Mouse (Mus musculus): ENCODE measurements around the gene Carns1.

The Carns1 gene

DNA sequence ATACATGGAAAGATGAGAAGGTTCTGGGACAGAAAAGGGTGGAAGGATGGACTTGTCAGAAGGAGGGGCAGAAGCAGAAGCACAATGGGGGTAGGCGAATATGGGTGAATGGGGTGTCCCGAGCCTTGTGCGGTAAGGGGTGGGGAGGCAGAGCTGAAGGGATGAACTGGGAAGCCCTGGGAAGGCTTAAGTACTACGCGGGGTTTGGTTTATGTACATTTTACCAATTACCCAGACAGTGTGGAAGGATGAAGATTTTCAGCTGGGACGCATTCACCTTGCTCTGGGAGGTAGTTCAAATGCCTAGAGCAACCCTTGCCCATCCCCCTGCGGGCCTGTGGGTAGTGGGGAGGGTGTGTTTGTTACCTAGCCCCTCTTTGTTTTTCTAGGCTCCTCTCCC, 26.9 kb upstream of the Carns1 start:
- DNase-seq (ENCODE audit: low spot score in 2 of 2) = no peak

GRCm38 (mm10) chr19:4201291-4201909, 26.1 kb upstream of the Carns1 start, which contains the start of gene Rad9a:
Gene Rad9a (minus strand): TSS chr19:4201662.
- DNase-seq (ENCODE audit: low spot score in 2 of 2) = peak; percentile 96 to 98

- DNase-seq (ENCODE audit: low spot score in 2 of 2) = no peak
These were observed 21.9 kb upstream of the Carns1 start for GRCm38 (mm10) chr19:4197180-4197579.

DNA sequence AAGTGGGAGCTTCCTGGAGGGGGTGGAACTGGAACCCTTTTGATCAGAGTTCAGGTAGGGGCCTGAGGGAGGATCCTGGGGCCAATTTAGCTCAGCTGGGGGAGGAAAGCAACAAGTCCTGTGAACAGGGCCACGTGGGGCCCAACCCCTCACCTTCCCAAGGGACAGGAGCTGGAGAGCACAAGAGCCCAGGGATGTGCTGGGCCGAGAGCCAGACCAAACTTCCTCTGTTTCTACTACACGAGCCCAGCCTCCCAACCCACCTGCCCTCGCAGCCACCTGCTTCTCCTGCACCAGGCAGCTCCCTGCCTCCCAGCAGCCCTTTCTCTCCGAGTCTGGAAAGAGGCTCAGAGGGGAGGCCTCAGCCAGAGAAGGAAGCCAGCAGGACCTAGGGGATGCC, 21.3 kb upstream of the Carns1 start:
- no peak for DNase-seq (ENCODE audit: low spot score in 2 of 2)

DNA sequence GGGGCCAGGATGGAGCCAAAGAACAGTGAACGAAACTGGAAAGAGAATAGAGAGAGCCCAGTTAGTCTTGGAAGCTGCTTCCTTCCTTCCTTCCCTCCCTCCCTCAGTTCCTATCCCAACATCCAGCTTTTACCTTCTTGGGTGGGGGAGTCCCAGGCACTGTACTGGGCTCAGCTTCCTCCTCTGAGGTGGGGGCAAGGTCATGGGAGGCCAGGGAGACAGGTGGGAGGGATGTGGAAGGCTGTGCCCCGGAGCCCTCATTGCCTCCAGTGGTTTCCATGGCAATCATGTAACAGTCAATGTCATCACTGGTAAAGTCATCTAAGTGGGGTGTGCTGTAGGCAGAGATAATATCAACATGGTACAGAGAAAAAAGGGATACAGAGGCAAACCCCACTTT, 20.8 kb upstream of the Carns1 start:
- no peak for DNase-seq (ENCODE audit: low spot score in 2 of 2)

GRCm38 (mm10) chr19:4194776-4195650, 19.7 kb upstream of the Carns1 start:
- DNase-seq (ENCODE audit: low spot score in 2 of 2) = no peak

- no peak for DNase-seq (ENCODE audit: low spot score in 2 of 2)
These were observed 18.9 kb upstream of the Carns1 start for GRCm38 (mm10) chr19:4194021-4194724.

GRCm38 (mm10) chr19:4193129-4193528, 17.9 kb upstream of the Carns1 start:
- no peak for DNase-seq (ENCODE audit: low spot score in 2 of 2)

GRCm38 (mm10) chr19:4192251-4192985, 17.1 kb upstream of the Carns1 start:
- DNase-seq (ENCODE audit: low spot score in 2 of 2) = no peak

- DNase-seq (ENCODE audit: low spot score in 2 of 2) = peak; percentile 99 to 100
These were observed 16.4 kb upstream of the Carns1 start, which contains the start of gene Ppp1ca for GRCm38 (mm10) chr19:4191528-4192250. Gene Ppp1ca (plus strand): TSS chr19:4192065.

GRCm38 (mm10) chr19:4190831-4191334, 15.6 kb upstream of the Carns1 start, which contains the start of gene Tbc1d10c:
Gene Tbc1d10c (minus strand): TSS chr19:4191284.
- peak; percentile 76 to 85 for DNase-seq (ENCODE audit: low spot score in 2 of 2)

DNA sequence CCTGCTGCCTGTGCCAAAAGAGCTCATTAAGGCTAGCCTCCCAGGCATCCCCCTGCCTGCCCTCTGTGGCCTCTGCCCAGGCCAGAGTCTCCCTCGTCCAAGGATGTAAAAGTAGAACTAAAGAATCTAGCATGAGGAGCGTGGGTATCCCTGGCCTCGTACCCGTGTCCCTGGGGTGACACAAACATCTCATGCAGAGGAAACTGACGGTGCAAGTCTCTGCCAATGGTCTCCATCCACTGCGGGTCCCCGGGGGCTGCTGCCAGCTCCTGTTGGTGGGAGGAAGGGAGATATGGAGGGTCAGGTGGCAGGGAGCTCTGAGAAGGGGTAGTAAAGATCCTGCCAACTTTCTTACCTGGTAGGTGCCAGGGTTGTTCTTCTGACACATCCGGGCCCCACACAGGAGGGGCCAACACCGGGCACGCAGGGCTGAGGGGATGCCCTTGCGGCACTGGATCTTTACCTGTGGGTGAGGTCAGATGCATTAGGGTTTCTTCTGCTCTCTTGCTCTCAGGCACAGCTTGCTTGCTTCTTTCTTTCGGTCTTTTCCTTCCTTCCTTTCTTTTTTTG, 13.9 kb upstream of the Carns1 start:
- no peak for DNase-seq (ENCODE audit: low spot score in 2 of 2)

GRCm38 (mm10) chr19:4187303-4187702, 12.0 kb upstream of the Carns1 start:
- no peak for DNase-seq (ENCODE audit: low spot score in 2 of 2)

DNA sequence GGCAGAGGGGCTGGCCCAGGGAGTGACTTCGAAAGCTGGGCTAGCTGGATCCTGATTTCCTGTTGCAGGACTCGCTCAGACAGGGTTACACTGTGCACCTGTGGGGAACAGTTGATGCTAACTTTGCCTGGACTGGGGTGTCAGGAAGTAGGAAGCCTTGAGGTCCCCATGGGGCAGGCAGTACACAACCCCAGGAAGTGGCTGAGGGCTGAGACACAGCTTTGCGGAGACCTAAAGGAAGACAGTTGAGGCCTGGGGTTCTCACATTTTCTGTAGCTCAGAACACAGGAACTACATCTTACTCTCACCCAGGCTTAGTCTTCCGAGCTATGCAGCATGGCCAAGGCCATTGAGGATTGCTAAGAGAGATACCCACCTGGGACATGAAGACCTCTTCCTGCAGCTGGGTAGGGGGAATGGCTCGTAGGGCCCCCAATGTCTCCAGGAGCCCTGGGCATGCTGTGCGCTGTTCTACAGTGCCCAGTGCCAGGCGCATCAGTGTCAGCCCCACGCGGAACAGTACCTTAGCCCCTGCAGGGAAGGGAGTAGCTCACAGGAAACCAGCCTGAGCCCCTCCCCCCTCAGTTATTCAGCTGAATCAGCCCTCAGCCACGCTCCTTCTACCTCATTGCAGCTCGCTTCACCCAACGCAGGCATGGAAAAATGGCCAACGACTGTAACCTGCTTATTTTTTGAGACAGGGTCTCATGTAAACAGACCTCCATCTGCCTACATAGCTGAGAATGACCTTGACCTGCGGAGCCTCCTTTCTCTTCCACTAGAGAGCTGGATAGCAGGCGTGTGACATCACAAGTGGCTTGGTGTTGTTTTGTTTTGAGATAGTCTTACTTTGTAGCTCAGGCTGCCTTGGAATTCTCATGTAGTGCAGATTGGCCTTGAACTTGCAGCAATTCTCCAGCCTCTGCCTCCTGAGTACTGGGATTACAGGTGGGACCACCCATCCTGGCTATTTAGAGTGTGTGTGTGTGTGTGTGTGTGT, 10.0 kb upstream of the Carns1 start:
- DNase-seq (ENCODE audit: low spot score in 2 of 2) = peak; percentile 63 to 78

GRCm38 (mm10) chr19:4183689-4184088, 8.4 kb upstream of the Carns1 start:
- DNase-seq (ENCODE audit: low spot score in 2 of 2) = no peak

DNA sequence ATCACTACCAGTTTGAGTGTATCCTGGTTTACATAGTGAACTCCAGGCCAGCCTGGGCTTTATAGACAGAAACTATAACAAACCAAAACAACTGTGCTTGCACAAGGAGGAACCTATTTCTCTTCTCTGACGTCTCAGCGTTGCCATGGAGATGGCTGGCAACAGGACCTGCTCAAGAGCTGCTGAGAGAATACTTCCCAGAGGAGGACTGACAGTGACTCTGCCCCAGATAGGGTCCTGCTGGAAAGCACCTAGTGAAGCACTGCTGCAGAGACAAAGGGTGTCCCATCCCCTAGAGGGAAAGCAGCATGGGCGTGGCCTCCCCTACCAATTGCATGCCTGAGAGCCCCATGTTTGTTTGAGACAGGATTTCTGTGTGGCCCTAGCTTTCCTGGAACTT, 6.6 kb upstream of the Carns1 start:
- peak in 1 of 2 experiments; percentile 48 for DNase-seq (ENCODE audit: low spot score in 2 of 2)

DNA sequence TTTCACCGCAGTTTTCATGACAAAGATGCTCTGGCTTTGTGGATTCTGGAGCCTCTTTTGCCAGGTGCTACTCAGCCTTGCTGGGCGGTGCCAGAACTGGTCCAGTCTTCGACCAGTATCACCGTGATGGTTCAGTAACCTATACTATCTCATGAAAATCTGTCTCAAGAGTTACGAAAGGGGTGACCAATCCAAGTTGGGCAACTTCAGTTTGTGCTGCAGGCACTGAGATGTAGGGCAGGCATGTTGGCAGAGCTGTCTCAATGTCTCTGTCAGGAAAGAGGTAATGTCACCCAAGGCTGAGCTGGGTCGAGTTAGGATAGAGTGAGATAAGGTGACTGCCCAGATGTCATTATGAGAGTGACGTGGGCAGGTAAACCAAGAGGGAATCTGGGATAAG, 5.1 kb upstream of the Carns1 start:
- DNase-seq (ENCODE audit: low spot score in 2 of 2) = no peak

DNA sequence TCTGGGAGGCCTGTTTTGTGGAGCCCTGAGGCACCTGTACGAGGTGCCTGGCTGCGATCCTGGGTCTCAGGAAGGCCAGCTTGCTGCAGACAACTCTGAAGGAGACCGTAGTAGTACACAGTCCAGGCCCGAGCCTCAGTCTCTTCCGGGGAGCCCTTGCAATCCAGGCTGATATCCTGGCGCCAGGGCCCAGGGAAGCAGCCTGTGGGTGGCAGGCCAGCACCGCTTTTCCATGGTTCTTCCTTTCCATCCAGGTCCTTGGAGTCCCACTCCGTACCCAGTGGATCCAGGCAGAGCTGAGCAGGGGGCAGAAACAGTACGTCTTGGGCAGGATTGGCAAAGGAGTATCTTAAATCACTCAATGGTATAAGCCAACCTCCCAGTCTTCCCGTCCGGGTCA, 2.4 kb downstream of the Carns1 start:
- no peak for DNase-seq (ENCODE audit: low spot score in 2 of 2)

All from spleen, postnatal 4 days (tissue).